Mouse (Mus musculus): ENCODE measurements around the gene Rhox4d. TPM values are rescaled to one million over a fixed set of nuclear protein-coding genes. Genes with fewer than 3 reads are reported as not detected.
"Not testable (repeated sequence)": the region's sequence is repeated elsewhere in the genome, so short reads cannot be mapped to it uniquely, and the experiment has no call there.

Rhox4d gene
- polyA plus RNA-seq (2015; fragmentation: Nextera tagmentation; extraction: Ambion mirVana), result not detected in 2 replicates

- H3K4me3 ChIP-seq; H3K9me3 ChIP-seq; H3K4me1 ChIP-seq; H3K27me3 ChIP-seq; H3K36me3 ChIP-seq; H3K4me2 ChIP-seq (replicated peaks); H3K9ac ChIP-seq; H3K27ac ChIP-seq; ATAC-seq (ENCODE audit: low FRiP score, low read depth): not testable (repeated sequence)
- 95% methylated on average over 15 of the region's 18 CpGs for WGBS
Observed at GRCm38 (mm10) chrX:37514059-37514458, at the start of gene Rhox4d. Gene Rhox4d (plus strand): TSS chrX:37514359.

- H3K4me2 ChIP-seq (replicated peaks); H3K9me3 ChIP-seq; H3K4me1 ChIP-seq; H3K36me3 ChIP-seq; H3K4me3 ChIP-seq; ATAC-seq (ENCODE audit: low FRiP score, low read depth); H3K27ac ChIP-seq; H3K9ac ChIP-seq; H3K27me3 ChIP-seq: not testable (repeated sequence)
- WGBS, result 88% methylated on average over 14 of the region's 14 CpGs
Observed at GRCm38 (mm10) chrX:37480037-37480436, 34.1 kb upstream of the Rhox4d start, which contains the start of gene Rhox4c. Gene Rhox4c (plus strand): TSS chrX:37480337.

- not testable (repeated sequence) for H3K4me1 ChIP-seq; ATAC-seq (ENCODE audit: low FRiP score, low read depth); H3K9me3 ChIP-seq; H3K27ac ChIP-seq; H3K9ac ChIP-seq; H3K4me3 ChIP-seq; H3K4me2 ChIP-seq (replicated peaks); H3K36me3 ChIP-seq; H3K27me3 ChIP-seq
- 92% methylated on average over 2 of the region's 8 CpGs for WGBS
Observed at GRCm38 (mm10) chrX:37530152-37530551, 16.0 kb downstream of the Rhox4d start, which contains the start of gene Rhox2e. Gene Rhox2e (plus strand): TSS chrX:37530452.

GRCm38 (mm10) chrX:37541719-37542118 lies 27.6 kb downstream of the Rhox4d start, which contains the start of gene Rhox3e:
Gene Rhox3e (plus strand): TSS chrX:37542019.
- not testable (repeated sequence) for H3K27me3 ChIP-seq; H3K36me3 ChIP-seq; H3K4me2 ChIP-seq (replicated peaks); H3K27ac ChIP-seq; H3K4me3 ChIP-seq; H3K9ac ChIP-seq; ATAC-seq (ENCODE audit: low FRiP score, low read depth); H3K4me1 ChIP-seq; H3K9me3 ChIP-seq
- no CpG with 5 or more reads among the region's 4 CpGs for WGBS

- 98% methylated on average over 8 of the region's 18 CpGs for WGBS
- H3K4me2 ChIP-seq (replicated peaks); H3K4me3 ChIP-seq; ATAC-seq (ENCODE audit: low FRiP score, low read depth); H3K36me3 ChIP-seq; H3K27me3 ChIP-seq; H3K4me1 ChIP-seq; H3K27ac ChIP-seq; H3K9ac ChIP-seq; H3K9me3 ChIP-seq: not testable (repeated sequence)
Observed at GRCm38 (mm10) chrX:37557112-37557511, 43.0 kb downstream of the Rhox4d start, which contains the start of gene Rhox4e. Gene Rhox4e (plus strand): TSS chrX:37557412.

Other genes with a start within 250 kb of the Rhox4d start
- gene Rhox4a, start 249.0 kb upstream of the Rhox4d start, polyA plus RNA-seq (2015; fragmentation: Nextera tagmentation; extraction: Ambion mirVana), result not detected in 2 replicates
- not detected in 2 replicates for gene Rhox3a2, start 134.3 kb upstream of the Rhox4d start, polyA plus RNA-seq (2015; fragmentation: Nextera tagmentation; extraction: Ambion mirVana)
- 0.67 and 1.2 TPM in 2 replicates for gene Rhox4a2, start 123.5 kb upstream of the Rhox4d start, polyA plus RNA-seq (2015; fragmentation: Nextera tagmentation; extraction: Ambion mirVana)
- not detected in 2 replicates for gene Rhox2b, start 102.3 kb upstream of the Rhox4d start, polyA plus RNA-seq (2015; fragmentation: Nextera tagmentation; extraction: Ambion mirVana)
- 0.42 TPM in 1 of 2 replicates, not detected in the other for gene Rhox4b, start 81.9 kb upstream of the Rhox4d start, polyA plus RNA-seq (2015; fragmentation: Nextera tagmentation; extraction: Ambion mirVana)
- 0.19 TPM in 1 of 2 replicates, not detected in the other for gene Rhox2c, start 60.7 kb upstream of the Rhox4d start, polyA plus RNA-seq (2015; fragmentation: Nextera tagmentation; extraction: Ambion mirVana)
- not detected in 2 replicates for gene Rhox3c, start 55.8 kb upstream of the Rhox4d start, polyA plus RNA-seq (2015; fragmentation: Nextera tagmentation; extraction: Ambion mirVana)
- gene Rhox4c, start 34.0 kb upstream of the Rhox4d start, polyA plus RNA-seq (2015; fragmentation: Nextera tagmentation; extraction: Ambion mirVana), result not detected in 2 replicates
- not detected in 2 replicates for gene Rhox2d, start 20.9 kb upstream of the Rhox4d start, polyA plus RNA-seq (2015; fragmentation: Nextera tagmentation; extraction: Ambion mirVana)
- gene Rhox2e, start 16.1 kb downstream of the Rhox4d start, polyA plus RNA-seq (2015; fragmentation: Nextera tagmentation; extraction: Ambion mirVana), result not detected in 2 replicates
- gene Rhox3e, start 27.7 kb downstream of the Rhox4d start, polyA plus RNA-seq (2015; fragmentation: Nextera tagmentation; extraction: Ambion mirVana), result not detected in 2 replicates
- gene Rhox4e, start 43.1 kb downstream of the Rhox4d start, polyA plus RNA-seq (2015; fragmentation: Nextera tagmentation; extraction: Ambion mirVana), result 0.42 TPM in 1 of 2 replicates, not detected in the other
- not detected in 2 replicates for gene Rhox2f, start 57.0 kb downstream of the Rhox4d start, polyA plus RNA-seq (2015; fragmentation: Nextera tagmentation; extraction: Ambion mirVana)
- not detected in 2 replicates for gene Rhox3f, start 66.6 kb downstream of the Rhox4d start, polyA plus RNA-seq (2015; fragmentation: Nextera tagmentation; extraction: Ambion mirVana)
- not detected in 2 replicates for gene Rhox4f, start 93.3 kb downstream of the Rhox4d start, polyA plus RNA-seq (2015; fragmentation: Nextera tagmentation; extraction: Ambion mirVana)
- not detected in 2 replicates for gene Rhox3g, start 114.3 kb downstream of the Rhox4d start, polyA plus RNA-seq (2015; fragmentation: Nextera tagmentation; extraction: Ambion mirVana)
- not detected in 2 replicates for gene Rhox2g, start 129.1 kb downstream of the Rhox4d start, polyA plus RNA-seq (2015; fragmentation: Nextera tagmentation; extraction: Ambion mirVana)
- not detected in 2 replicates for gene Rhox4g, start 137.0 kb downstream of the Rhox4d start, polyA plus RNA-seq (2015; fragmentation: Nextera tagmentation; extraction: Ambion mirVana)
- gene Rhox3h, start 154.4 kb downstream of the Rhox4d start, polyA plus RNA-seq (2015; fragmentation: Nextera tagmentation; extraction: Ambion mirVana), result not detected in 2 replicates
- not detected in 2 replicates for gene Rhox2h, start 158.9 kb downstream of the Rhox4d start, polyA plus RNA-seq (2015; fragmentation: Nextera tagmentation; extraction: Ambion mirVana)